Mouse (Mus musculus): Measurements from ENCODE around the gene Psmd14.

Gene Psmd14

DNA sequence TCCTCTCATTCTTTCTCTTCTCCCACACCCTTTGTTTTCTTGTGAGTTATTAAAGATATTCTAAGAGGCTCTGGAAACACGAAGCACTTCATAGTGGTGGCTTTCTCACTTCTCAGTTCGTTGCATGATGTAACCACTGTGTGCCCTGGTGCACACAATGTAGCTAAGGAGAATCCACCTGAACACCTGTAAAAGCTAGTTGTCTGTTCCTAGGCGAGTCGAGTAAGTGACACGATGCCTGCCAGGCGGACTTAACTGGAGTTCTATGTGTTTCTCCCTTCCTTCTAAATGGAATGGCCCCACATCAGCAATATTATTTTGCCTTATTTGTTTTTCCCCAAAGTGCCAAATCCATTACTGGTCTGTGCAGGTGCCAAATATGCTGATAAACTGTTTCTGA is 101.6 kb downstream of the Psmd14 start:
- H3K27me3 ChIP-seq (ENCODE audit: control insufficient read depth, insufficient read depth, low read length, poor library complexity, severe bottlenecking): peaks cover 3% of the 10 kb centered on the region; the same call in 1 of the 2 replicates
- DNase-seq (ENCODE audit: low read depth, low spot score): peak; percentile 54
- H3K36me3 ChIP-seq (ENCODE audit: control insufficient read depth, insufficient read depth, low read length, poor library complexity, severe bottlenecking): no peaks in the 10 kb centered on the region

DNA sequence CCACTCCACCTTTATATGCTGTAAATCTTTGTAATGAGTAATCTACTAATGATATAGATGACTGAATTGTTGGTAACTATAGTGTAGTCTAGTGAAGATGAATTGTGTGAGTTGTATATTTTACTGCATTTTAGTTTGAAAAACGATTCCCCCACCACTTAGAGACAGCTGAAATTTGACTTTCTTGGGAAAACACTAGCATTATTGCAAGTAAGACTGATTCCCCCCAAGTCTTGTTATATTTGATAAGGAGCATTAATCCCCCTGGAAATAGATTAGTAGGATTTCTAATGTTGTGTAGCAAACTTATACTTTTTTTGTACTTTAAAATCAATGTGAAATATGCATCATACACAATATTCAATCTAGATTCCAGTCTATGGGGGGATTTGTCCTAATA is 102.0 kb downstream of the Psmd14 start:
- no peak for DNase-seq (ENCODE audit: low read depth, low spot score)
- Histone ChIP-seq H3K27me3 (ENCODE audit: control insufficient read depth, insufficient read depth, low read length, poor library complexity, severe bottlenecking) (peaks cover 3% of the 10 kb centered on the region; the same call in 1 of the 2 replicates), H3K36me3 (ENCODE audit: control insufficient read depth, insufficient read depth, low read length, poor library complexity, severe bottlenecking) (no peaks in the 10 kb centered on the region)

DNA sequence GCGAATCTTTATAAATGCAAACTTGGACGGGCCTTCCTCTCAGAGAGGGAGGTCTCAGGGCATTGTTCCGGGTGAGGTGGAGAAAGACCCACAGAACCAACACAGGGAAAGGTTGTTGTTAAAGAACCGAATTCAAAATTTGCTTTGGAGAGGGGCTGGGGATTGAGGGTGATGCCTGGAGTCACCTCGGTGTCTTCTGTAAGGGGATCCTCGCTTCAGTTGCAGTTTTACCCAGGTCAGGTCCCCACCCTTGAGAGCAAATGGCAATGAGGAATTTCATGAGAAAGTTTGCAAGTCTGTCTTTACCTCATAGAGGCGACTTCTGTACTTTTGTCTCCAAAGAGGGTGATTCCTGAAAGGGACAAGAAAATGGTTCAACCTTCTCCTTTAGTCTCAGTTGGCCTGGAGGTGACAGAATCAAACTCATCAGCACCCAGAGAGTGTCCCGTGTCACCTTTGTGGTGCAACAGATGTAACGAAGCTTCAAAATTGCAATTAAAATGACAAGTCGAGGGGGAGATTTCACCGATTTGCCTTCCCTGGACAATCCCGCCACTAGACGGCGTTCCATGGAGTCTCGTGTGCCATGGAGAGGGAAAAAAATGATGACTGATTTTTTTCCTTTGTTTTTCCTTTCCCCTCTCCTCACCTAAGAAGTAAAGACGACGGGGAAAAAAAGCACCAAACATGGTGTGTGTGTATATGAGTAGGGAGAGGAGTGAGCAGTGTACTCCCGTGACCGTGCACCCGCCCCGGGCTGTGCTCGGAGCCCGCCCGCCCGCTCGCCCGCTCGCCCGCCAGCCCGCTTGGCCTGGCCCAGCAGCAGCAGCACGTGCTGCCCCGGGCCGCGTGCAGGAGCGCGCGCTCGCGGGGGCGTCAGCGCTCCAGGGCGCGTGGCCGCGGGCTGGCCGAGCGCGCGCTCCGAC is 103.3 kb downstream of the Psmd14 start:
- Histone ChIP-seq H3K36me3 (ENCODE audit: control insufficient read depth, insufficient read depth, low read length, poor library complexity, severe bottlenecking) (no peaks in the 10 kb centered on the region), H3K27me3 (ENCODE audit: control insufficient read depth, insufficient read depth, low read length, poor library complexity, severe bottlenecking) (peaks cover 3% of the 10 kb centered on the region; the same call in 1 of the 2 replicates)
- peak; percentile 27 for DNase-seq (ENCODE audit: low read depth, low spot score)

DNA sequence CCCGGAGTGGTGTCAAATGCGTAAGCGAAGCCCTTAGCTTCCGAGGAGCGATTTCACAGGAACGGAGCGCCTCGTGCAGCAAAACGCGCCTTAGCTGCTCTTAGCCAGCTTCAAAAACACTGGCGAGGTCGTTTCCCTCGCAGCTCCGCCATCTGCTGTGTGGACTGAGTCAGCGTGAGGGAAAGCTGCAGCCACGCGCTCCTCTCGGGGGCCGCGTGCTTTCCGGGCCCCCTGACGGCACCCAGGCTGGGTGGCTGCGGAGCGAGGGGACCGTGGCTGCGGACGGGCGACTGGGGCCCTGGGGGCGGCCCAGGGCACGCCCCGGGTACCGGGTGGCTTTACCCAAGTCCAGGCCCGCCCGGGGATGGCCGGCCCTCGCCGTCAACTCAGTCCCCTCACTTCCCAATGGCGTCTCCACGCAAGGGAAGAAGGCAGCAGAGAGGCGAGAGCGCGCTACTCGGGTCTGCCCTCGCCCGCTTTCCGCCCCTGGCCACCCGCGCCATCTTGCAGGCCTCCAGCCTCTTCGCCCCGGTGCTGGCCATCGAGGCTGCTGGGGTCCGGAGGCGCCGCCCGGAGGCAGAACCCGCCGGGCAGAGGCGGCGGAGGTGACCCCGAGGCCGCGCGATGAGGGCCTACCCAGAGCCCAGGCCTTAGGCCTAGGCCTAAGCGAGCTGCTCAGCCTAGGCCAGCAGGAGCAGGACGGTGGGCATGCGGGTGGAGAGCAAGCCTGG is 104.3 kb downstream of the Psmd14 start:
- no peaks in the 10 kb centered on the region for H3K36me3 ChIP-seq (ENCODE audit: control insufficient read depth, insufficient read depth, low read length, poor library complexity, severe bottlenecking)
- H3K27me3 ChIP-seq (ENCODE audit: control insufficient read depth, insufficient read depth, low read length, poor library complexity, severe bottlenecking): peaks cover 6% of the 10 kb centered on the region
- no peak for DNase-seq (ENCODE audit: low read depth, low spot score)

DNA sequence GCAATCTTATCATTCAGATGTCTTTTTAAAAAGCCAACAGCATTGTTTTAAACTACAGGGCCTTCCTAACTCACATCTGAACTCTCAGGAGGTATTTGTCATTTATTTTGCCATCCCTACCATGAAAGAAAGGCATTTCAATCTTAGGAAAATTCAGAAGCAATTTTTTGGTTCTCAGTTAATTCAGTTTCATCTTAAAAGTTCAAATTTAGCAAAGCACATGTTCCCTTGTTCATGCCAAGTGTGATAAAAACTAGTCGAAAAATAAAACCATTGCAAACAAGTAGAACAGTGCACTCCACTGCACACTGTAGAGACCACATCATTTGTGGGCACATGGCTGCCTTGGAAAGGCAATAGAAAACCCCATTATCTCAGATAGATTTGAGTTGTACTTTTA is 106.7 kb downstream of the Psmd14 start:
- H3K36me3 ChIP-seq (ENCODE audit: control insufficient read depth, insufficient read depth, low read length, poor library complexity, severe bottlenecking): no peaks in the 10 kb centered on the region
- no peak for DNase-seq (ENCODE audit: low read depth, low spot score)
- peaks cover 6% of the 10 kb centered on the region for H3K27me3 ChIP-seq (ENCODE audit: control insufficient read depth, insufficient read depth, low read length, poor library complexity, severe bottlenecking)

DNA sequence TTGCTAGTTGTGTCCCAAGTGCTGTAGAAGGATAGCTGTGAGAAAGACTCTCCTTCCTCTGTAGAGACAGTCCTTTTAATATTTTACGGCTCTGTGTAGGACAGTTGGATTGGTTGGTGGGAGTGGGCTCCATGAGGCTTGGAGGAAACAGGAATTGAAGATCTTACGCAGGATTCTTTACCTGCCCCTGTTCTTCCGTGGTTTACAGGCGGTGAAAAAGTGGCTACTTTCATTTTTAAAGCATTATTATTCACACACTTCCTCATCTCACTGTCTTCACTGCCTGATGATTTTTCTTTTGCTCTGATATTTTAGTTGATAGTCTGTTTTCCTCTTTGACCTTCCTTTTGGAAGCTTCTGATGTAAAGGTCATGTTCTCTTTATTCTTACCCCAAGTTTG is 108.7 kb downstream of the Psmd14 start:
- peaks cover 3% of the 10 kb centered on the region for H3K27me3 ChIP-seq (ENCODE audit: control insufficient read depth, insufficient read depth, low read length, poor library complexity, severe bottlenecking)
- DNase-seq (ENCODE audit: low read depth, low spot score): no peak
- H3K36me3 ChIP-seq (ENCODE audit: control insufficient read depth, insufficient read depth, low read length, poor library complexity, severe bottlenecking): no peaks in the 10 kb centered on the region

DNA sequence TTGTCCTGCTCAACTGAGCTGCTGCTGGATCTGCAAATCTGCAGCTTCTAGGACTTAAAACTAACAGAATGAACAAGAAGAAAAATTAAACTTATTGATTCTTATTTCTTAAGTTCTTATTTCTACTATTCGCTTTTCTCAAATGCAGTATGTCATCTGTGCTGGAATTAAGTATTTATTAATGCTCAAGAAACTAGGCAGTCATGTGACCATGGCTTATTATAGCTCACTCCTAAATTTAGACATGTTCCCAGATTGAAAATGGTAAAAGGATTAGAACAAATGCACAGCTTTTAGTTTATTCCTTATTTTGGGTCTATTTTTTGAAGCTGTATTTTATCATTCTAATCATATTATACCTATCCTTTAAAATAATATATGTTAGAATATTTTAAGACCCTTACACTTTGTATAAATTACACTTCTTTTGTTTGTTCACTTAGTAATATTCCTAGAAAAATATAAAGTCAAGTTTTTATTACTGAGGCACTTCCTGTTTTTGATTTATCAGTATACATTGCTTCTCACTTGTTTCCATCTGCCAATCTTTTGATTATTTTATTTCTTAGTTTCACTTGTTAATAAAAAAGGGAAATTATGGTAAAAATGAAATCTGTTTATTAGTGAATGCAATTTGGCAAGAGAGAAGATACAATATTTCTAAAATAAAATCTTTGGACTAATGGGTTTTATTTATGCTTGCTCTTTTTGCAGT is 112.1 kb downstream of the Psmd14 start:
- no peaks in the 10 kb centered on the region for H3K36me3 ChIP-seq (ENCODE audit: control insufficient read depth, insufficient read depth, low read length, poor library complexity, severe bottlenecking)
- DNase-seq (ENCODE audit: low read depth, low spot score): no peak

DNA sequence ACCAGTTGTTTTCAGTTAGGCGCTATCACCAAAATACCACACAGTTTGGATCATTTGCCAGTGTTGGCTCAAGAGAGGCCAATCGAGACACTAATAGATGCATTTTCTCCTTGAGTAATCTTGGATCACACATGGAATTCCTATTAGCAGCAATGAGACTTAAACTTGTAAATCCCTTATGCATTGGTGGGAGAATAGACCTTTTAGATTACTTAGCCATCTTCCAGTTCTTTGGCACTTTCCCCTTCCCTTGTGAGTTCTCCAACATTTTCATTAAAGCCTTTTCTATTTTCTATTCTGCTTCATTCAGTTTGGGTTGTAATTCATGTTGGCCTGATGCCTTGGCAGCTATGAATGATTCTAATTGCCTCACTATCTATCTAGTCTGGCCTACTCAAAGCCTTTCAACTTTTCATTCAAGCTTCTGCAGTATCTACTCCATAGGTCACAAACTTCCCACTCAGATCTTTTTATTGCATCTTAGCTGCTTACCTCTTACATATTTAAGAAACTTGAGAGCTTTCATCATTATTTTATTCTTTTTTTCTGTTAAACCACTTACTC is 125.8 kb downstream of the Psmd14 start:
- no peak for DNase-seq (ENCODE audit: low read depth, low spot score)
- no peaks in the 10 kb centered on the region for H3K36me3 ChIP-seq (ENCODE audit: control insufficient read depth, insufficient read depth, low read length, poor library complexity, severe bottlenecking)
- H3K27me3 ChIP-seq (ENCODE audit: control insufficient read depth, insufficient read depth, low read length, poor library complexity, severe bottlenecking): no peaks in the 10 kb centered on the region

More for the DNA sequence above, 112.1 kb downstream of the Psmd14 start:
- peaks cover 3% of the 10 kb centered on the region for H3K27me3 ChIP-seq (ENCODE audit: control insufficient read depth, insufficient read depth, low read length, poor library complexity, severe bottlenecking)
